Mouse (Mus musculus) bone marrow, adult 2 months (tissue): ENCODE data around the gene Ugt1a8.

Experiments used
- CTCF ChIP-seq: fragments of 200-500 bp; IDR thresholded peaks from 2 replicates; pipeline ENCODE4 v1.5.1; 2011; ENCODE audit warnings: low read length, control low read depth; ENCODE audit not compliant: control insufficient read depth, insufficient read depth
- POLR2A ChIP-seq: fragments of 200-500 bp; IDR thresholded peaks from 2 replicates; pipeline ENCODE4 v1.6.1; 2011; ENCODE audit warnings: low read depth, mild to moderate bottlenecking, control low read depth, low read length, borderline replicate concordance; ENCODE audit not compliant: control insufficient read depth

DNA sequence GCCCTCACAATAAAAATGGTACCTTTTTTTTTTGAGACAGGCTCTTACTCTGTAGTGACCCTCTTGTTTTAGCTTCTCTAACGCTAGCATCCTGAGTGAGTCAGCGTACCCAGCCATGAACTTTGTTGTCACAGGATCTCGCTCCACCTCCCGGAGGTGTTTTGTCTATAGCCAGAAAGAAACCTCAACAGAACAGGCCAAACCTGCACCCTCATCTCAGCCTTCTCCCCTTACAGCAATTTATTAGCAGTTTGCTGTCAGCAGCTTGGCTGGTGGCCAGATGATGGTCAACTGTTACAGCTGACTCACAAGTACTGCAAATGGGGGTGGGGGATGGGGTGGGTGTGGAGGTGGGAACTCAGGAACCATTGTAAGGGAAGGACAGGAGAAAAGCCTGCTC lies 174.6 kb downstream of the Ugt1a8 start:
- TF ChIP-seq POLR2A (no peak), CTCF (no peak)
